Mouse (Mus musculus) hindbrain, embryonic 14.5 days (tissue): ENCODE data around the gene Ass1. TPM values are rescaled to one million over a fixed set of nuclear protein-coding genes. Genes with fewer than 3 reads are reported as not detected.

Experiments used
- ATAC-seq: fragments of 200-750 bp; cut with Nextera tagmentation; 2 replicates; pipeline ENCODE4 v1.8.0; 2017; ENCODE audit warnings: moderate number of reproducible peaks, mild to moderate bottlenecking, moderate TSS enrichment, moderate library complexity; ENCODE audit not compliant: low FRiP score
- DNase-seq: peaks from one replicate; pipeline ENCODE4 v3.0.0-alpha.2; 2015; ENCODE audit warnings: low spot score
- H3K27ac ChIP-seq: fragments of 300-500 bp; sonication (generic); 2 replicates; pipeline ENCODE4 v1.5.1; 2014; ENCODE audit warnings: mild to moderate bottlenecking, moderate library complexity
- H3K27me3 ChIP-seq: fragments of 300-500 bp; sonication (generic); 2 replicates; pipeline ENCODE4 v1.6.1; 2014; ENCODE audit warnings: mild to moderate bottlenecking, low read length, mixed read lengths; ENCODE audit not compliant: control insufficient read depth, insufficient read depth
- H3K36me3 ChIP-seq: fragments of 300-500 bp; sonication (generic); replicated peaks from 2 replicates; pipeline ENCODE4 v1.6.1; 2014; ENCODE audit not compliant: control insufficient read depth, insufficient read depth
- H3K4me1 ChIP-seq: fragments of 300-500 bp; sonication (generic); replicated peaks from 2 replicates; pipeline ENCODE4 v1.6.1; 2014; ENCODE audit warnings: antibody characterized with exemption, low read length, mixed read lengths; ENCODE audit not compliant: control insufficient read depth, insufficient read depth
- H3K4me2 ChIP-seq: fragments of 300-500 bp; sonication (generic); replicated peaks from 2 replicates; pipeline ENCODE4 v1.6.1; 2014; ENCODE audit warnings: mild to moderate bottlenecking, moderate library complexity
- H3K4me3 ChIP-seq: fragments of 300-500 bp; sonication (generic); replicated peaks from 2 replicates; pipeline ENCODE4 v1.5.1; 2014; ENCODE audit warnings: mild to moderate bottlenecking, low read length
- H3K9ac ChIP-seq: fragments of 300-500 bp; sonication (generic); 2 replicates; pipeline ENCODE4 v1.6.1; 2014
- H3K9me3 ChIP-seq: fragments of 300-500 bp; sonication (generic); 2 replicates; pipeline ENCODE4 v1.6.1; 2016; ENCODE audit warnings: low read length; ENCODE audit not compliant: control insufficient read depth
- whole genome bisulfite sequencing: fragments of 180-500 bp; shearing (Covaris S2); extraction: QIAGEN DNeasy Blood & Tissue Kit; methylation state at CpG from one replicate; pipeline ENCODE4 v1.1.7; 2014; 5-methylcytosine and 5-hydroxymethylcytosine counted together
- polyA plus RNA-seq: library from polyadenylated mRNA; unstranded; fragments of >200 nt; fragmentation: Nextera tagmentation; extraction: Ambion mirVana; gene quantifications from 2 replicates; pipeline ENCODE4 v1.2.1, GENCODE M21; 2014

Ass1 gene
- polyA plus RNA-seq, 1 experiment from 2014 or later, result 6.1 TPM

DNA sequence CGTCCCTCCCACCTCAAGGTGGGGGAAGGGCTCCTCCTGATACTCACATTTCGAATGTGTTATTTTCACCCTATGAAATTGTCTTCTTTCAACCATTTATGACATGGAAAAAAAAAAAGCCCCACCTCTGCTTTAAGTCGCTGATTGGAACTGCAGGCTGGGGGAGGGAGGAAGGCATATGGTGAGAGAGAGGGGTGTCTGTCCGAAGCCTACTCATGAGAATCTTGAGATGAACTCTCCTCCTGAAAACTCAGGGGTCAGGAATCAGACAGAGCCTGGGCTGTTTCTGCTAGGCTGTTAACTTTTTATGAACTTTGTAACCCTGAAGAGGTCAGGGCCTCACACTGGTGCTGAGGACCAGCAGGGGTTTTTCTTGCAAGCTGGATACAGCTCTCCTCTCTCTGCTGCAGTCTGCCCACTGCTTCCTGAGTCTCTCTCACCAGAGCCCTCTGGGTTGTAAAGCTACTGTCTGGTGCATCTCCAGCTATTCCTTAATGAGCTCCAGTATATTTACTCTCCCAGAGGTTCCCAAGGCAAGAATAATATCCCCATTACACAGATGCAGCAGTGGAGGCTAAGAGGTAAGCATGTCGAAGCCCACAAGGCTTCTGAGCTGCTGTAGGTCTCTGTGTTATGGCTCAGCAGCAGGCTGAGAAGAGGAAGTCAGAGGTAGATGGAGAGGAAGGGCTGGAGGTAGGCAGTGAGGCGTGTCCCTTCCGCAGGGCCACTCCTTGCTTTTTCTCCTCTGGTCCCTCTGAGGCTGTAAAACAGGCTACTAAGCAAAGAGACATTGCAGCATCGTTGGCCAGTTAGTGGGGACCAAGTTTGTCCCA, 6.1 kb upstream of the Ass1 start:
- Histone ChIP-seq H3K4me2 (no peak overlapping the region), H3K9ac (no peak overlapping the region), H3K4me1 (no peaks in the 10 kb centered on the region), H3K27me3 (peaks cover 49% of the 10 kb centered on the region), H3K27ac (no peak overlapping the region), H3K36me3 (no peaks in the 10 kb centered on the region), H3K4me3 (no peak overlapping the region), H3K9me3 (no peaks in the 10 kb centered on the region)
- no peak for ATAC-seq
- WGBS, result 61% methylated on average over 8 of the region's 8 CpGs
- no peak for DNase-seq

DNA sequence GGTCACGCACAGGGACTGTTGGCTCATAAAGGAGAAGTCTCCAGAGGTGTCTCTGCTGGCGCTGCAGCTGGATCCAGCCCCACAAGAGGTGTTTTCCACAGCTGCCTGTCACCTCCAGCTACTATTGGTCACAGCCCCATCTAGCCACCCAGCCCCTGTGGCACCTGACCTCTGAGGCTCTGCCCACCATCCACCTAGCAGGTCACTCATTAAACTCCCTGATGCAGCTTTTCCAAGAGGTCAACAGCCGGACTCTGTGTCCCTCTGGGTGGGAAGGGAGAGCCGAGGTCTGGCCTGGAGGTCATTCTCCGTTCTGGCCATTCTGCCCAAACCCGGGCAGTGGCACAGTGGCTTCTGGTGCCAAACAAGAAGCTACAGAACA, 5.5 kb upstream of the Ass1 start:
- Histone ChIP-seq H3K4me1 (no peaks in the 10 kb centered on the region), H3K4me2 (no peak overlapping the region), H3K9ac (no peak overlapping the region), H3K27me3 (peaks cover 49% of the 10 kb centered on the region), H3K4me3 (no peak overlapping the region), H3K36me3 (no peaks in the 10 kb centered on the region), H3K27ac (no peak overlapping the region), H3K9me3 (no peaks in the 10 kb centered on the region)
- 80% methylated on average over 6 of the region's 6 CpGs for WGBS
- no peak for DNase-seq
- ATAC-seq, result no peak

DNA sequence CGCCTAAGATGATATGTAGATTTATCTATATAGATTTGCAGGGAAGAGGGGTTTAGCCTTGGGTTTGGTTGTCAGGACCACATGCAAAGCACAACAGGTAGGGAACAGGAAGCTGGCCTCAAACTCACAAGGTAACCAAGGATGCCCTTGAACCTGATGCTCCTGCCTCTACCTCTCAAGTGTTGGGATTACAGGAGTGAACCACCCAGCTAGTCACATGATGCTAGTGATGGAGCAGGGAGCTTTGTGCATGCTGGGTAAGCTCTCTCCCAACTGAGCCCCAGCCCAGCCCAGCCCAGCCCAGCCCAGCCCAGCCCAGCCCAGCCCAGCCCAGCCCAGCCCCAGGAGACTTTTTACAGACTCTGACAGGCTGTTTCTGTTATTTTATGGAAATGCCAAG, 2.5 kb upstream of the Ass1 start:
- no peak overlapping the region for H3K9ac ChIP-seq
- 75% methylated on average over 1 of the region's 1 CpGs for whole genome bisulfite sequencing
- DNase-seq (no peak), ATAC-seq (no peak)
- no peaks in the 10 kb centered on the region for H3K9me3 ChIP-seq
- peaks cover 54% of the 10 kb centered on the region for H3K27me3 ChIP-seq
- H3K4me3 ChIP-seq, result no peak overlapping the region
- no peak overlapping the region for H3K4me2 ChIP-seq
- no peak overlapping the region for H3K27ac ChIP-seq
- H3K36me3 ChIP-seq, result no peaks in the 10 kb centered on the region
- peaks cover 6% of the 10 kb centered on the region; the same call in 1 of the 2 replicates for H3K4me1 ChIP-seq

DNA sequence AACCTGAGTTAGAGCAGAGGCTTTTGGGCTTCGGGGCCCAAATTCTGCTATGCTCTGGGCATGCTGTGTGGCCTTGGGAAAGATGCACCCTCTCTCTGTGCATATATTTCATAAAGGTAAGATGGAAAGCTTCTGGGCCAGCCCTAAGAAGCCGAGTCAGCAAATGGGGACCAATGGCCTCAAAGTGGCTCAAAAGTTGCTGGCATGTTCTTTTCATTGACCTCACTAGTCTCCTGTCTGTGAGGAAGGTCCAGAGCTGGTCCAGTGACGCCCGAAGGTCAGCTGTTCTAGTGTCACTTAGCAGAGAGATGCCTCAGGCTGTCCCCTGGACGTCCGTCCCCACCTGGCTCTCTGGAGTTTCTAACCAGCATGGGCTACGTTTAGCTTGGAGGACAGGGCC, 1.1 kb upstream of the Ass1 start:
- Histone ChIP-seq H3K27me3 (peaks cover 49% of the 10 kb centered on the region), H3K9me3 (no peaks in the 10 kb centered on the region), H3K4me1 (peaks cover 6% of the 10 kb centered on the region; the same call in 1 of the 2 replicates), H3K9ac (no peak overlapping the region), H3K36me3 (no peaks in the 10 kb centered on the region), H3K4me2 (no peak overlapping the region), H3K4me3 (no peak overlapping the region), H3K27ac (no peak overlapping the region)
- WGBS, result 70% methylated on average over 7 of the region's 7 CpGs
- no peak for DNase-seq
- ATAC-seq, result no peak

DNA sequence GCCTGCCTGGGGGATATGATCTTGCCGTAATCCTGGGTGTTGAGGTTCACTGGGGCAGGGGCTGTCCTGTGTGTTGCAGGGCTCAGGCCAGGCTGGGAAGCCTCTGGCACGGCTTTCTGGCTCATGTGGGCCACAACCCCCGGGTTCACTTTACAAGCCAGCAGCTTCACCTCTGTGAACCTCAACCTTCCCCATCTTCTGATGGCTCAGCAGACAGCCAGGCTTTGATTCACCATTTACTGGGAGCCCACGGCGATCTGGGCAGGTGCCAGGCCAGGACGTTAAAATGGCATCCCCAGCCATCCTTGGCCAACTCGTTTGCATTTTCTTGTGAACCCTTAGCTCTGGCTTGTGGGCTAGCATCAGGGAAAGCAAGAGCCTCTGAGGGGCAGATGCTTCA, 527 bp upstream of the Ass1 start:
- Histone ChIP-seq H3K27ac (no peak overlapping the region), H3K4me3 (peak overlapping the region; percentile 37), H3K9ac (peak overlapping the region; percentile 55), H3K27me3 (peaks cover 49% of the 10 kb centered on the region), H3K9me3 (no peaks in the 10 kb centered on the region), H3K4me2 (peak overlapping the region; percentile 81), H3K4me1 (peaks cover 6% of the 10 kb centered on the region; the same call in 1 of the 2 replicates), H3K36me3 (no peaks in the 10 kb centered on the region)
- ATAC-seq (no peak), DNase-seq (no peak)
- 18% methylated on average over 7 of the region's 7 CpGs for WGBS

DNA sequence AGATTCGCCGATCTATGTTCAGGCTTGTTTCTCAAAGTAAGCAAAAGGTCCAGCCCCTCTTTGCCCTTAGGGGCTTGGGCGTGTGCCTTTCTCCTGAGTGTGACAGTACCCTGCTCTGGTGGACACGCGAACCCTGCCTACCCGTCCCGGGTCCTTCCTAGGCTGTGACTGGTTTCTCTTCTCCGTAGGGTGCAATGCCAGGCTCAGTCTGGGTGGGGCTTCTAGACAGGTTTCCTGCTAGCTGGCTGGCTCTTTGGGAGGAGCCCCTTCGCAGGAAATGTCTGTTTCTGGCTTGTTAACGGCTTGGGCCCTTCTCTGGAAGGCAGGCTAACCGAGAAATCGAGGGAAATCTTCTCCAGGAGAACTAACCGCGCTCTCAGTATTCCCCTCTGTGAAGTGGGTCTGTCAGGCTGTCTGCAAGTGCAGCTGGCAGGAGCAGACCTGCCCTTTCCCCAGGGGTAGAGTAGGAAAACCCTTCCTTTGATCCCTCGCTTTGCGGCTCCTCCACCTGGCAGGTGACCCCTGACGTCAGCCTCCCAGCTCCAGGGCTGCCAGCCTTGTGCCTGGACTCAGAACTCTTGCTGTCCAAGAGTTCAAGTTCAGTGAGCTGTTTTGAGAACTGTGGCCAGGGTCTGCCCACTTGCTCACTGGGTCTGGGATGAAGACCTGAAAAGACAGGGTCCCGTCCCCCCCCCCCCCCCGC, 827 bp downstream of the Ass1 start:
- no peak for DNase-seq
- Histone ChIP-seq H3K27ac (no peak overlapping the region), H3K36me3 (no peaks in the 10 kb centered on the region), H3K4me2 (peak overlapping the region; percentile 81), H3K9me3 (no peaks in the 10 kb centered on the region), H3K4me3 (peak overlapping the region; percentile 37), H3K27me3 (peaks cover 46% of the 10 kb centered on the region), H3K4me1 (peaks cover 11% of the 10 kb centered on the region; the same call in 1 of the 2 replicates), H3K9ac (no peak overlapping the region)
- ATAC-seq, result no peak
- WGBS, result 12% methylated on average over 19 of the region's 19 CpGs

DNA sequence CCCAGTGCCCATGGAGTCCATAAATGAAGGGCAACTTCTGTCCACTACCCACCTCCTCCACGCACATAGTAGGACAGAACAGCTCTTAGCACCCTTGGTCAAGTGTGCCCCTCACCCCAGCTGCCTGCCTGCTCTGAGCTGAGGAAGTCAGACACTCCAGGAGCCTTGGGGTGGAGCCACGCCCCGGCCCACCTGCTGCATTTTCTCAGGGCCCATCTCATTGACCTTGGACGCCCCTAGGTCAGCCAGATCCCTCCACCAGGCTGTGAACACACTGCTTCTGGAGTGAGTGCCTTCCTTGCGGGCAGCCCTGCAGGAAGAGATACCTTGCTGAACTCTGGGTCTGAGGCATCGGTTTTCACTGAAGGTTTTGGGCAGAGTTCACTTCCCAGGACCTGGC, 1.6 kb downstream of the Ass1 start:
- Histone ChIP-seq H3K4me3 (no peak overlapping the region), H3K9ac (no peak overlapping the region), H3K4me1 (peaks cover 11% of the 10 kb centered on the region; the same call in 1 of the 2 replicates), H3K27me3 (peaks cover 46% of the 10 kb centered on the region), H3K4me2 (no peak overlapping the region), H3K36me3 (no peaks in the 10 kb centered on the region), H3K27ac (no peak overlapping the region), H3K9me3 (no peaks in the 10 kb centered on the region)
- no peak for ATAC-seq
- DNase-seq, result no peak
- WGBS, result 52% methylated on average over 6 of the region's 6 CpGs

DNA sequence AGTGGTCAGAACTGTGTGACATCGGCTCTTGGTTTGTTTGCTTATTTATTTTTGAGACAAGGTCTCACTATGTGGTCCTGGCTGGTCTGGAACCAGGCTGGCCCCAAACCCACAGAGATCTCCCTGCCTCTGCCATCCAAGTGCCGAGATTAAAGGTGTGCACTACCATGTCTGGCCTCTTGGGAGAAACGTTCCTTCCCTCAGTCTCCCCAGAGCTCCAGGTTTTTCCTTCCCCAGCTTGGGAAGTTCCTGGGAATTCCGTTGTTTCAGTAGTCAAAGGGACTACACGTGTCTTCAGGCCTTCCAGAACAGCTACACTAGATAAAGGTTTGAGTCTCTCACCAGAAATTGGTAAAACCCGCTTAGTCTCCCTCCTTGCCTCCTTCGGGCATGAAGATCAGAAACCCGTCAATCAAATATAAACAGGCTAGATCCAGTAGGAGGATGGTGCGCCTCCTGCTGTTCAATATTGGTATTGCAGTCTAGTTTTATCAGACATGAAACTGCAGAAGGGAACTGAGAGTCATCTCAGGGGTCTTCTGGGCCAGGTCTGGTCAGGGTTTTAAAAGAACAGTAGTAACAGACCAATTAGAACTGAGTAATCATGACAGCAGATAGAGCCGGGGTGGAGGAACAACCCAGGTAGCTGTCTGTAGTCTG, 2.5 kb downstream of the Ass1 start:
- DNase-seq, result peak; percentile 60
- WGBS, result 53% methylated on average over 10 of the region's 10 CpGs
- no peaks in the 10 kb centered on the region for H3K36me3 ChIP-seq
- no peak overlapping the region for H3K4me3 ChIP-seq
- peaks cover 11% of the 10 kb centered on the region; the same call in 1 of the 2 replicates for H3K4me1 ChIP-seq
- no peak overlapping the region for H3K4me2 ChIP-seq
- no peaks in the 10 kb centered on the region for H3K9me3 ChIP-seq
- no peak for ATAC-seq
- H3K27ac ChIP-seq, result no peak overlapping the region
- no peak overlapping the region for H3K9ac ChIP-seq
- peaks cover 46% of the 10 kb centered on the region for H3K27me3 ChIP-seq

DNA sequence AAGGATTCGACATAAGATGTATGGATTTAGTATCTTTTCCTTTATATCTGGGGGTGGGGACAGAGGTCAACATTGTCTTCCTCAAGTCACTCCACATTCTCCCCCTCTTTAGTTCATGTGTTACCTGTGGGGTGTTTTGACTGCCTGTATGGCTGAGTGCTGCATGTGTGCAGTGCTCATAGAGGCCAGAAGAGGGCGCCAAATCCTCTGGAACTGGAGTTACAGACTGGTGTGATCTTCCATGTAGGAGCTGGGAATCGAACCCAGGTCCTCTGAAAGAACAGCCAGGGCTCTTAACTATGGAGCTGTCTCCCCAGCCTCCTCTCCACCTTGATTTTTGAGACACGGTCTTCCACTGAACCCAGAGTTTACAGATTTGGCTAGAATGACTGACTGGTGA, 3.9 kb downstream of the Ass1 start:
- Histone ChIP-seq H3K36me3 (no peaks in the 10 kb centered on the region), H3K9me3 (no peaks in the 10 kb centered on the region), H3K27ac (no peak overlapping the region), H3K9ac (no peak overlapping the region), H3K27me3 (peaks cover 38% of the 10 kb centered on the region), H3K4me2 (no peak overlapping the region), H3K4me1 (peaks cover 11% of the 10 kb centered on the region; the same call in 1 of the 2 replicates), H3K4me3 (no peak overlapping the region)
- ATAC-seq (no peak), DNase-seq (no peak)
- WGBS, result 72% methylated on average over 4 of the region's 4 CpGs
